Mouse (Mus musculus) neural tube, embryonic 15.5 days (tissue): ENCODE measurements around the gene Olfr288. TPM values are rescaled to one million over a fixed set of nuclear protein-coding genes. Genes with fewer than 3 reads are reported as not detected.

Experiments
- ATAC-seq: fragments of 200-750 bp; cut with Nextera tagmentation; 2 replicates; pipeline ENCODE4 v1.8.0; 2017; ENCODE audit warnings: mild to moderate bottlenecking, moderate TSS enrichment, moderate library complexity; ENCODE audit not compliant: low FRiP score
- H3K27ac ChIP-seq: fragments of 300-500 bp; sonication (generic); replicated peaks from 2 replicates; pipeline ENCODE4 v1.5.1; 2015; ENCODE audit warnings: mild to moderate bottlenecking, inconsistent platforms
- H3K27me3 ChIP-seq: fragments of 300-500 bp; sonication (generic); replicated peaks from 2 replicates; pipeline ENCODE4 v1.6.1; 2015; ENCODE audit warnings: inconsistent platforms
- H3K36me3 ChIP-seq: fragments of 300-500 bp; sonication (generic); 2 replicates; pipeline ENCODE4 v1.6.1; 2015; ENCODE audit warnings: inconsistent platforms
- H3K4me1 ChIP-seq: fragments of 300-500 bp; sonication (generic); 2 replicates; pipeline ENCODE4 v1.6.1; 2015; ENCODE audit warnings: inconsistent platforms
- H3K4me2 ChIP-seq: fragments of 300-500 bp; sonication (generic); 2 replicates; pipeline ENCODE4 v1.6.1; 2015; ENCODE audit warnings: inconsistent platforms, mild to moderate bottlenecking, moderate library complexity
- H3K4me3 ChIP-seq: fragments of 300-500 bp; sonication (generic); replicated peaks from 2 replicates; pipeline ENCODE4 v1.5.1; 2015; ENCODE audit warnings: mild to moderate bottlenecking, inconsistent platforms
- H3K9ac ChIP-seq: fragments of 300-500 bp; sonication (generic); replicated peaks from 2 replicates; pipeline ENCODE4 v1.6.1; 2015; ENCODE audit warnings: mild to moderate bottlenecking, inconsistent platforms
- H3K9me3 ChIP-seq: fragments of 300-500 bp; sonication (generic); replicated peaks from 2 replicates; pipeline ENCODE4 v1.6.1; 2016; ENCODE audit warnings: inconsistent platforms
- WGBS: fragments of 180-500 bp; shearing (Covaris S2); methylation state at CpG from one replicate; pipeline ENCODE4 v1.1.7; 2015; ENCODE audit warnings: mixed read lengths; 5-methylcytosine and 5-hydroxymethylcytosine counted together
- polyA plus RNA-seq: library from polyadenylated mRNA; unstranded; fragments of >200 nt; fragmentation: Nextera tagmentation; extraction: Ambion mirVana; gene quantifications from 2 replicates; pipeline ENCODE4 v1.2.1, GENCODE M21; 2015

The Olfr288 gene
- polyA plus RNA-seq, 1 experiment from 2014 or later = not detected

DNA sequence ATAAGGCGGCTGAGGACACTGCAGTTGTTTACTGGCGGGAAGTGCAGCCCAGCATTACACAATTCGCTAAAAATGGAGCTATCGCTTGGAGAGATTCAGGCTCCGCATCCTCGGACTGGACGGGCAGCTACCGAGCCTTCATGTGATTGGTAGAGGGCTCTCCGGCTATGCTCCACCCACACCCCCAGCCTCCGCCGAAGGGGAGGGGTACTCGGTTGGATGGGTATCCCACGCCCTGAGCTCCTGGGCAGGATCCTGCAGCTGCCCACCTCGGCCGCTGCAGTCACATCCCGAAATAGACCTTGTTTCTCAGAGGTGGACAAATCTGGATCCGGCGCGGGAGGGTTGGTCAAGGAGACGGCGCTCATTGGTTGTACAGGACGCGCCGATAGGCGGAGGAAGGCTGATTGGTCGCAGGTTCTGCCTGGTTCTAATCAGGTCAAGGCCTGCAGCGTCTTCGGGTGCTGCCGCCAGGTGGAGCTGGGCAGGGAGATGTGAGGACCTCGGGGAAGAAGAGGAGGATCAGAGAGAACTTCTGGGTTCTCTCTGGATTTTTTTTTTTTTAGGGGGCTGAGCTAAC is 14.1 kb downstream of the Olfr288 start:
- under 1% methylated on average over 30 of the region's 30 CpGs for WGBS
- H3K27me3 ChIP-seq = peaks cover 7% of the 10 kb centered on the region; the same call in 1 of the 2 replicates
- no peaks in the 10 kb centered on the region for H3K9me3 ChIP-seq
- H3K9ac ChIP-seq = peak overlapping the region; percentile 58
- ATAC-seq = peak; percentile 98
- peaks cover 13% of the 10 kb centered on the region for H3K4me1 ChIP-seq
- H3K4me2 ChIP-seq = peak overlapping the region; percentile 76
- H3K4me3 ChIP-seq = peak overlapping the region; percentile 65
- H3K36me3 ChIP-seq = no peaks in the 10 kb centered on the region
- H3K27ac ChIP-seq = peak overlapping the region; percentile 90

DNA sequence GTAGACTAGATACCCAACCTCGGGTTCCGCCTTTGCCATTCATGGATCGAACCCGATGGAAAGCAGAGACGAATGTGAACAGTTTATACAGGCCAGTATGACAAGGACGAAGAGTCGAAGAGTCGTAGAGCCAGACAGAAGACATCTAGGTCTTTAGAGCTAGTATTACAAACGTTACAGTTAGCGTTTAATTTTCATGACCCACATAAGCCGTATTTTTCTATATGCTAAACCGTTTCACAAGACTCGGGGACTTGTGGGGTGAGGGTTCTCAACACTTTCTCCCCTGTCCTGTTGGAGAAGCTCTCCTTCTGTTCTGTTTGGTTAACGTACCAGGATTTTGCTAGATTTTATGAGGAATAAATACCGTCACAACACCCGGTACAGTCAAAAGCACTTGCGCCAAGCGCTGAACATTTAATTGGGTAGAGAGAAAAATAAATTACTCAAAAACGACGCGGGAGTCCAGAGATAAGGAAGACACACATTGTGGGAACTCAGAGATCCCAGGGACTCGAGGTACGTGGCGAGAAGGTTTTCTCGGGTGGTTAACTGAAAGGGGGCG is 14.7 kb downstream of the Olfr288 start:
- ATAC-seq = no peak

DNA sequence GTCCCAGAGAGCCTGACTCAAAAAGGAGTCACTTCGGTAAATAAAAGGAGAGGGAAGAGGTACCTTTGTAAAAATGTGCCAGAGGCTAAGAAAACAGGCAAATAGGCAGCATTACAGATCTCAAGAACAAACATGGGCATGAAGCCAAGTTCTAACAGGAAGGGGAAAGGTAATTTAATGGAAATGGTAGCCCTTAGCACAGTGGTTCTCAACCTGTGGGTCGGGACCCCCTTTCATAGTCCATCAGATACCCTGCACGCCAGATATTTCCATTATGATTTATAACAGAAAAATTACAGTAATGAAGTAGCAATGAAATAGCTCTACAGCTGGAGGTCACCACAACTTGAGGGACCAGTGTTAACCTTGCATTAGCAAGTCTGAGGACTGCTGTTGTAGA is 18.0 kb downstream of the Olfr288 start:
- ATAC-seq = no peak
- no peak overlapping the region for H3K4me2 ChIP-seq
- H3K9me3 ChIP-seq = no peaks in the 10 kb centered on the region
- H3K4me3 ChIP-seq = no peak overlapping the region
- H3K27ac ChIP-seq = no peak overlapping the region
- H3K9ac ChIP-seq = no peak overlapping the region
- WGBS = 72% methylated on average over 3 of the region's 3 CpGs
- peaks cover 7% of the 10 kb centered on the region; the same call in 1 of the 2 replicates for H3K27me3 ChIP-seq
- peaks cover 28% of the 10 kb centered on the region for H3K4me1 ChIP-seq
- H3K36me3 ChIP-seq = no peaks in the 10 kb centered on the region

More for the DNA sequence above, 14.7 kb downstream of the Olfr288 start:
- peak overlapping the region; percentile 76 for H3K4me2 ChIP-seq
- 5% methylated on average over 26 of the region's 26 CpGs for WGBS
- peak overlapping the region; percentile 58 for H3K9ac ChIP-seq
- no peaks in the 10 kb centered on the region for H3K36me3 ChIP-seq
- peak overlapping the region; percentile 90 for H3K27ac ChIP-seq
- peak overlapping the region; percentile 65 for H3K4me3 ChIP-seq
- H3K4me1 ChIP-seq = peaks cover 13% of the 10 kb centered on the region
- H3K9me3 ChIP-seq = no peaks in the 10 kb centered on the region
- peaks cover 7% of the 10 kb centered on the region; the same call in 1 of the 2 replicates for H3K27me3 ChIP-seq

DNA sequence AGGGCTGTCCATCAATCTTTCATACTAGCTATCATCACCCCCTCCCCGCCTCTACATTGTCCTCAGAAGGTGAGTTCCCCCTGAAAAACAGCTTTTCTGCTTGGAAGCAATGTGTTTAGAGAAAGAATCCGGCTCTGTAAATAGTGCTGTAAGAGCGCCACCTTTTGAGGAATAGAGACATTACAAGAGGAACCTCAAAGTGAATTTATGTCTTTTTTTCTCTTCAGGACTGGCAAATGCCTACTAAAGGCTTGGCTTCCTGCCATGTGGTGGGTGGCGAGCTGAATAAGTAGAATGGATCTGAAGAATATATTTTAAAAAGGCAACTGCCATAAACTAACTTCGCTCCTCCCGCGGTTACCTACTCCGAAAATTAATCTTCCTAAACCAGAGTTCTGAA is 21.5 kb downstream of the Olfr288 start:
- Histone ChIP-seq H3K9me3 (no peaks in the 10 kb centered on the region), H3K27ac (0 out of 2 replicates have a peak overlapping the region, but pooled peaks have one; percentile 0), H3K4me3 (no peak overlapping the region), H3K4me1 (peaks cover 49% of the 10 kb centered on the region), H3K27me3 (peaks cover 16% of the 10 kb centered on the region; the same call in 1 of the 2 replicates), H3K36me3 (no peaks in the 10 kb centered on the region), H3K9ac (no peak overlapping the region), H3K4me2 (peak overlapping the region; percentile 63)
- 24% methylated on average over 8 of the region's 8 CpGs for WGBS
- no peak for ATAC-seq

DNA sequence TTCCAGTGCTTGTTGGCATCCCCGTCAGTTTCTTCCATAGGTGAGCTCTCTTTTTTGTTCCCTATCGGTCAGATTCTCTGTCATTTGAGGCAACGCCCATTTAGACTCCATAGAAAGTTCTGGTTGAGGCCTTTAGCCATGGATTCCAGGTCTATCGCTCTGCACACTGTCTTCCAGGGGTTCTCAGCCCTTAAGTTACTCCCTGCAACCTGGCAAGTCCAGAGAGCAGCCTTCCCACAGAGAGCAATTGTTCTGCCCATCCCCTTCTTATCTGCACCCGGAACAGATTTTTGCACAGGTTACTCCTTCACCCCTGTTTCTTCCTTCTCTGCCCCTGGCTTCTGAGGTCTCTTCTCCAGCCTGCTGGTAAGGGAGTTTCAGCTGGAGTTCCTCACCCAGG is 23.2 kb downstream of the Olfr288 start:
- Histone ChIP-seq H3K36me3 (no peaks in the 10 kb centered on the region), H3K4me3 (no peak overlapping the region), H3K27me3 (peaks cover 10% of the 10 kb centered on the region; the same call in 1 of the 2 replicates), H3K4me1 (peaks cover 57% of the 10 kb centered on the region), H3K9ac (no peak overlapping the region; the same call in 1 of the 2 replicates), H3K27ac (no peak overlapping the region), H3K9me3 (no peaks in the 10 kb centered on the region), H3K4me2 (peak overlapping the region; percentile 63)
- WGBS = 76% methylated on average over 5 of the region's 5 CpGs
- no peak for ATAC-seq

DNA sequence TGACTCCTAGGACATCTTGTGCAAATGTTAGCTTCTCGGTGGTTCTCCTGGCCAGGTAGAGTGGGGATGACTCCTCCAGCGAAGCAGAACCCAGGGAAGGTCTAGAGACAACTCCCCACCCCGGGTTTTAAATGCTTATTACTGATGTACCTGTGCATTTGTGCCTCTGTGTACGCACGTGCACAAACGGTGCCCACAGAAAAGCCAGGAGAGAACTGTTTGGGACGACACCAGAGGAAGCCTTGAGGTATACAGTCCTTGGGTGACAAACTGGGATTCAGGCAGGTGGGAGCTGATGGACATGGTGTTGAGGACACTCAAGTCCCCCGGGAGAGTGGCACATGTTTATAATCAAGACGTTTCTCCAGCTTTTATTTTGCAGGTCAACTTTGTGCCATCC is 24.4 kb downstream of the Olfr288 start:
- no peak for ATAC-seq
- Histone ChIP-seq H3K36me3 (no peaks in the 10 kb centered on the region), H3K9ac (no peak overlapping the region), H3K4me3 (peak overlapping the region; percentile 66), H3K27ac (no peak overlapping the region), H3K9me3 (no peaks in the 10 kb centered on the region), H3K27me3 (peaks cover 9% of the 10 kb centered on the region; the same call in 1 of the 2 replicates), H3K4me1 (peaks cover 64% of the 10 kb centered on the region), H3K4me2 (peak overlapping the region; percentile 63)
- 68% methylated on average over 9 of the region's 9 CpGs for WGBS

DNA sequence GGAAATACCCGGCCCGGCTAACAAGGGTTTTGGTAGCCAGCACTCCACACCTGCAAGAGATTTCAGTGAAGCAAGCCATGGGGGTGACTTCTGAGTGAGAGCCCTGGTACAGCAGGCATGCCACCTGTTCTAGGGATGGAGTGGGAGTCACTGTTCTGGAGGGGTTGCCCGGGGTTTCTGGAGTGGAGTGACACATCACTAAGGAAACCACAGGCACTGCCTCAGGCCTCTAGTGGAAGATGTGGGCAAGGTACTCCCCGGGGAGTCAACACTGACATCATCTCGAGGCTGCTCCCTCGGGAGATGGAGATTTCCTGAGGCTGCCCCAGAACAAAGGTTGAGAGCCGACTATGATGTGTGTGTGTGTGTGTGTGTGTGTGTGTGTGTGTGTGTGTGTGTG is 25.0 kb downstream of the Olfr288 start:
- Histone ChIP-seq H3K4me1 (peaks cover 64% of the 10 kb centered on the region), H3K27me3 (peaks cover 9% of the 10 kb centered on the region; the same call in 1 of the 2 replicates), H3K9ac (peak overlapping the region; percentile 70), H3K27ac (no peak overlapping the region), H3K36me3 (no peaks in the 10 kb centered on the region), H3K9me3 (no peaks in the 10 kb centered on the region), H3K4me2 (peak overlapping the region; percentile 63), H3K4me3 (peak overlapping the region; percentile 66)
- ATAC-seq = no peak
- WGBS = 29% methylated on average over 7 of the region's 7 CpGs

DNA sequence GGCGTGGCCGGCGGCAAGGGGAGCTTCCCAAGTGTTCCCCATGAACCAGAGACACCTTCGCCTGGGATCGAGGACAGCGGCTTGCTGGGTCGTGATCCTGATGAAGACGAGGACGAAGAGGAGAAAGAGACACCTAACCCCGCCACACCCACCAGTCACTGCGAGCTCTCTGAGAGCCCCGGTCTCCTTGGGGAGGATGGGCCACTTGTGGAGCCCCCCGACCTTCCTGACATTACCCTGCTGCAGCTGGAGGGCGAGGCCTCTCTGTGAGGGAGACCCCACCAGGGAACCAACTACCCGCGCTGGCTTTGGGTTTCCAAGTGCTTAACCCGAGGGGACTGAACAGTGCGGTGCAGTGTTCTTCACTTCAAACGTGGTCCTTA is 26.7 kb downstream of the Olfr288 start:
- no peak for ATAC-seq
- Histone ChIP-seq H3K4me3 (peak overlapping the region; percentile 66), H3K4me2 (peak overlapping the region; percentile 63), H3K9me3 (no peaks in the 10 kb centered on the region), H3K27ac (no peak overlapping the region), H3K36me3 (no peaks in the 10 kb centered on the region), H3K27me3 (peaks cover 9% of the 10 kb centered on the region; the same call in 1 of the 2 replicates), H3K9ac (peak overlapping the region; percentile 70), H3K4me1 (peaks cover 59% of the 10 kb centered on the region)
- WGBS = 4% methylated on average over 19 of the region's 19 CpGs

DNA sequence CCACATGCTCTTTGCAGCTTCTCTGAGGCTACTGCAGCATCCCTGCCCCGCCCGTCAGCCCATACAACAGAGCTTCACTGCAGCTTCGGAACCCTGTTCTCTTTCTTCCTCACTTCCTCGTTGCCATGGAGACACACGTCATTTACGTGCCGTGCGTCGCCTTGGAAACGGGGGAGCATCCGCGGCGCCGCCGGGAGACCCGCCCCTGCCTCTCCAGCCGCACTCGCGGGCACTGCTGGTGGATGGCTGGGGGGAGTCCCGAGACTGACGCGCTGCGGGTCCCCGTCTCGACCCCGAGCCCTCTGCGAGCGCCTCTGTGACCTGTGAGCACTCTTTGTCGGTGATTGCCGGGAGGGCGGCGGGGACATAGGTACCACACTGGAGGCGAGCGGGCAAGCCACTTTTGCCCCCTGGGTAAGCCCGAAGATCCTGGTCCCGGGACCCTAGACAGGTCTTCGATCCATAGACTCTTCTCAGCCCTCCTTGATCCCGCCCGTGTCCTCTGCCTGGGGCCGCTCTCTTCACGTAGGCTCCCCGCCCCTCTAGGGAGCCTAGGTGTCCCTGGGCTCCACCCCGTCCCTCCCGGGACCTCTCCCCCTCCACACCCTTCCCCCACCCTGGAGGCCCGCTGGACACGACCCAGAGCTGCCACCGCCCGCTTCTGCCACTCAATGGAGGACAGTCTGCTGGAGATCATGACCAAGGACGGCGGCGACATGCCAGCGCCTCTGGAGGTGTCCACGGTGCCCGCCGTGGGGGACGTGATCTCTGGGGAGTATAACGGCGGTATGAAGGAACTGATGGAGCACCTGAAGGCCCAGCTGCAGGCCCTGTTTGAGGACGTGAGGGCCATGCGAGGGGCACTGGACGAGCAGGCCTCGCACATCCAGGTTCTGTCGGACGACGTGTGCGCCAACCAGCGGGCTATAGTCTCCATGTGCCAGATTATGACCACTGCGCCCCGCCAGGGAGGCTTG is 27.4 kb downstream of the Olfr288 start:
- H3K36me3 ChIP-seq = no peaks in the 10 kb centered on the region
- H3K27ac ChIP-seq = peak overlapping the region; percentile 94
- peak overlapping the region; percentile 63 for H3K4me2 ChIP-seq
- peaks cover 54% of the 10 kb centered on the region for H3K4me1 ChIP-seq
- peaks cover 9% of the 10 kb centered on the region; the same call in 1 of the 2 replicates for H3K27me3 ChIP-seq
- 2% methylated on average over 65 of the region's 69 CpGs for WGBS
- peak; percentile 93 for ATAC-seq
- H3K4me3 ChIP-seq = peak overlapping the region; percentile 66
- H3K9me3 ChIP-seq = no peaks in the 10 kb centered on the region
- H3K9ac ChIP-seq = peak overlapping the region; percentile 70

DNA sequence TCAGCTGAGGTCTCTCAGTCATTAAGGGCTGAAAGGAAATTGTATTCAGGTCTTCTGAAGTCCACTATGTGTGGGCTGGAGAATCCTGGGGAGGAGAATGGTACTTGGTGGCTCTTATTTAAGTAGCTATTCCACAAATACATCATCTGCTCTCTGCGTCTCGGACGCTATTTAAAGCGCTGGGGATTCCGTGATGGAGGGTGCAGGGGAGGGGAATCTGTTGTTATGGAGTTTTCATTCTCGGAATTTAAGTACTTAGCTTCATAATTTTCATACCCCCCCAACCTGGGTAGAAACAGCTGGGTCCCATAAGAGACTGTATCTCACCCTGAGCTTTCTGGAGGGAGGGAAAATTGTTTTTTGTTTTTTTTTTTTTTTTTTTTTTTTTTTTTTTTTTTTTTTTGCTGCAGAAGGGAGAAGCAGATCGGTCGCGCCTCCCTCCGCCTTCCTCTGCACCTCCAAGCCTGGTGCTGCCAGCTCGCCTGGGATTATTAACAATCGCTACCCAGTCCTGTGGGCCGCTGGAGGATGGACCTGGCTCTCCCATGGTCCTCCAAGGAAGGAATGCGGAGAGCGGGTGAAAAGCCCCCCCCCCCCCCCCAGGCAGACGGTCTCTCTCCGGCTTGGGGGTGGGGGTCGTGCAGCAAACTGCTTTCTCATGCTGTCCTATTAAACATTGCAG is 28.2 kb downstream of the Olfr288 start, which contains the start of gene Ccdc184:
Gene Ccdc184 (plus strand): TSS at position 196 of the 682 bp plus-strand sequence.
- peaks cover 9% of the 10 kb centered on the region; the same call in 1 of the 2 replicates for H3K27me3 ChIP-seq
- peaks cover 47% of the 10 kb centered on the region for H3K4me1 ChIP-seq
- peak within 1 kb of the TSS; percentile 94 for H3K27ac ChIP-seq
- H3K9me3 ChIP-seq = no peaks in the 10 kb centered on the region
- peak within 1 kb of the TSS; percentile 63 for H3K4me2 ChIP-seq
- no peaks in the 10 kb centered on the region for H3K36me3 ChIP-seq
- WGBS = 1% methylated on average over 18 of the region's 18 CpGs
- peak within 1 kb of the TSS; percentile 66 for H3K4me3 ChIP-seq
- H3K9ac ChIP-seq = peak within 1 kb of the TSS; percentile 70
- ATAC-seq = peak; percentile 80

DNA sequence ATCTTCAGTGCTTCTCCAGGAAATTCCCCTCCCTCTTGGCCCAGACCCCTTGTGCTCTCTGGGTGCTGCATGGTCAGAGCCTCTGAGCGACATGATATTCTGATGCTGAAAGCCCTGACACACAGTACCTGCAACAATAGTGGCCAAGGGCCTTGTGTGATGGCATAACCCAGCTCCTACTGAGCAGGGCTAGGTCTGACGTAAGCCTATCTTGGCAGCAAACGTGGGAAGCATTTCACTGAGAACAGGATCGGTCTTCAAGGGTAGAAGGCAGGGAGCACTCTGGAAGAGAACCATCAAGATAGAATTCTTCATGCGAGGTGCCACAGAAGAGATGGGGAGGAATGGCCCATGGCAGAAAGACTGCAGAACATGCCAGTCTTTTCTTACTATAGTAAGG is 29.8 kb downstream of the Olfr288 start, which contains the start of gene Asb8:
Gene Asb8 (minus strand): TSS at position 101 of the 400 bp plus-strand sequence.
- H3K27ac ChIP-seq = no peak within 1 kb of the TSS
- ATAC-seq = no peak

More for the DNA sequence above, 29.8 kb downstream of the Olfr288 start, which contains the start of gene Asb8:
- peaks cover 3% of the 10 kb centered on the region; the same call in 1 of the 2 replicates for H3K27me3 ChIP-seq
- 89% methylated on average over 5 of the region's 5 CpGs for WGBS
- no peak within 1 kb of the TSS for H3K4me3 ChIP-seq
- H3K9me3 ChIP-seq = no peaks in the 10 kb centered on the region
- H3K9ac ChIP-seq = no peak within 1 kb of the TSS
- peaks cover 32% of the 10 kb centered on the region for H3K4me1 ChIP-seq
- H3K36me3 ChIP-seq = no peaks in the 10 kb centered on the region
- peak within 1 kb of the TSS; percentile 63 for H3K4me2 ChIP-seq
